Comparison of ENCODE assay signal across 15 mouse cellular contexts in the genomic region with DNA sequence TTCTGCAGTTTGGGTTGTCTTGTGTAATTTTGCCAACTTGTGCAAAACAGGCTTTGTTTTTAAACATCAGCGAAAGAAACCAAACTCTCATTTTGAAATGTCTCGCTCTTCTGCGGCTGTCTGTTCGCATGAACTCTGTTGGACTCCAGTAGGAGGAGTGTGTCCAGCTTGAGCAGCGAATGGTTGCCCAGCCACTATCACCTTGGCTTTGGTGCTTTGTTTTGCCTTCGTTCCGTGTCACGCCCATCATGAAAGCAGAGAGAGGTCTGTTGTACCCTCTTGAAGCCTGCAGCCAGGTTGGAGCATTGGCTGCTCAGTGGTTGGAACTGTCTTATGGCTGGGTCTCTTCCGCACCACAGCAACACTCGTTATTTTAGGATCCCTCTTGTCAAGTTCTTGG. TPM values are rescaled to one million over a fixed set of nuclear protein-coding genes. Genes with fewer than 3 reads are reported as not detected.
A peak's percentile ranks its signal among the peaks of the same experiment; 100 is the strongest.
DNase-seq lines count a peak whose midpoint lies in the region; ATAC-seq and TF ChIP-seq lines count a peak whose summit lies in the region.
"Had no signal": no experiment of that assay in that cellular context is flagged by ENCODE, and none has a peak within 500 bp of the region (broad histone marks: within the 10 kb centered on the region; RNA-seq: fewer than 3 reads in every experiment).

No protein-coding gene starts in this region.

- no peak overlapping the region for H3K4me3 ChIP-seq in gastrocnemius, adult 2 months
- H3K4me3 ChIP-seq in heart, embryonic 11.5 days (ENCODE audit: low read depth, low read length) = no peak overlapping the region
- H3K4me3 ChIP-seq in midbrain, embryonic 10.5 days = no peak overlapping the region
- no peak overlapping the region for H3K4me3 ChIP-seq in midbrain, embryonic 15.5 days
- no peak overlapping the region for H3K4me3 ChIP-seq in heart, embryonic 13.5 days
- no peak overlapping the region for H3K4me3 ChIP-seq in forebrain, embryonic 14.5 days (ENCODE audit: low read depth, low read length)
- H3K4me3 ChIP-seq: embryonic facial prominence, embryonic 13.5 days; heart, embryonic 15.5 days; hindbrain, embryonic 12.5 days; limb, embryonic 13.5 days; liver, embryonic 13.5 days; megakaryocyte, embryonic 14.5 days had no signal

- intact Hi-C loops in gastrocnemius, adult 2 months (cut with DNase I) = loop anchor here (5.0 kb wide), 4 partner anchors 37 to 557 kb away; no protein-coding TSS in a partner anchor

- peaks cover 6% of the 10 kb centered on the region; the same call in 1 of the 2 replicates for H3K36me3 ChIP-seq in heart, embryonic 11.5 days (ENCODE audit: control insufficient read depth, insufficient read depth, low read length)
- H3K36me3 ChIP-seq in midbrain, embryonic 10.5 days = peaks cover 82% of the 10 kb centered on the region
- no peaks in the 10 kb centered on the region; the same call in 1 of the 2 replicates for H3K36me3 ChIP-seq in midbrain, embryonic 15.5 days (replicated peaks)
- H3K36me3 ChIP-seq in heart, embryonic 13.5 days = peaks cover 76% of the 10 kb centered on the region
- peaks cover 54% of the 10 kb centered on the region for H3K36me3 ChIP-seq in forebrain, embryonic 14.5 days (ENCODE audit: control insufficient read depth, insufficient read depth, low read length)

- 90% methylated on average over 10 of the region's 10 CpGs for WGBS in heart, embryonic 11.5 days (ENCODE audit: insufficient replicate concordance)
- WGBS in midbrain, embryonic 10.5 days = 91% methylated on average over 10 of the region's 10 CpGs
- WGBS in midbrain, embryonic 15.5 days = 94% methylated on average over 10 of the region's 10 CpGs
- WGBS in heart, embryonic 13.5 days = 84% methylated on average over 10 of the region's 10 CpGs
- WGBS in forebrain, embryonic 14.5 days = 91% methylated on average over 10 of the region's 10 CpGs

- no peak overlapping the region for H3K9ac ChIP-seq in heart, embryonic 11.5 days (ENCODE audit: low read depth, low read length)
- no peak overlapping the region for H3K9ac ChIP-seq in midbrain, embryonic 15.5 days
- no peak overlapping the region for H3K9ac ChIP-seq in heart, embryonic 13.5 days
- H3K9ac ChIP-seq in forebrain, embryonic 14.5 days (ENCODE audit: low read length) = no peak overlapping the region
- H3K9ac ChIP-seq: embryonic facial prominence, embryonic 13.5 days; heart, embryonic 15.5 days; hindbrain, embryonic 12.5 days; limb, embryonic 13.5 days; liver, embryonic 13.5 days had no signal

- ATAC-seq in heart, embryonic 11.5 days (replicated peaks; ENCODE audit: insufficient number of reproducible peaks, low FRiP score, low TSS enrichment) = no peak
- ATAC-seq in midbrain, embryonic 15.5 days (replicated peaks) = no peak
- ATAC-seq in heart, embryonic 13.5 days (ENCODE audit: extremely low read depth, insufficient number of reproducible peaks, low FRiP score, low TSS enrichment) = no peak
- no peak for ATAC-seq in forebrain, embryonic 14.5 days

- DNase-seq in gastrocnemius, adult 2 months = no peak
- no peak for DNase-seq in gastrocnemius, postnatal 4 days (ENCODE audit: low spot score in 2 of 2)
- DNase-seq in heart, postnatal 4 days = no peak
- no peak for DNase-seq in midbrain, embryonic 10.5 days (ENCODE audit: low spot score)
- no peak for DNase-seq in forebrain, embryonic 14.5 days (ENCODE audit: low spot score)
- DNase-seq: layer of hippocampus, adult 9-11 months; liver, embryonic 13.5 days had no signal

- H3K4me1 ChIP-seq in heart, embryonic 11.5 days (ENCODE audit: control insufficient read depth, insufficient read depth, low read length) = peaks cover 18% of the 10 kb centered on the region
- peaks cover 17% of the 10 kb centered on the region for H3K4me1 ChIP-seq in midbrain, embryonic 10.5 days
- peaks cover 18% of the 10 kb centered on the region for H3K4me1 ChIP-seq in midbrain, embryonic 15.5 days
- H3K4me1 ChIP-seq in heart, embryonic 13.5 days = peaks cover 34% of the 10 kb centered on the region
- peaks cover 11% of the 10 kb centered on the region for H3K4me1 ChIP-seq in forebrain, embryonic 14.5 days (ENCODE audit: control insufficient read depth, insufficient read depth, low read length)

- H3K27ac ChIP-seq in gastrocnemius, adult 2 months = peak overlapping the region; percentile 70; the same call in 1 of the 2 replicates
- peak overlapping the region; percentile 37; the same call in 1 of the 2 replicates for H3K27ac ChIP-seq in heart, embryonic 11.5 days (ENCODE audit: low read depth, low read length)
- H3K27ac ChIP-seq in midbrain, embryonic 10.5 days (replicated peaks) = peak overlapping the region; percentile 55
- H3K27ac ChIP-seq in midbrain, embryonic 15.5 days = no peak overlapping the region
- H3K27ac ChIP-seq in heart, embryonic 13.5 days (replicated peaks) = peak overlapping the region; percentile 59; the same call in 1 of the 2 replicates
- no peak overlapping the region for H3K27ac ChIP-seq in forebrain, embryonic 14.5 days (ENCODE audit: low read depth, low read length)
- H3K27ac ChIP-seq: embryonic facial prominence, embryonic 13.5 days; hindbrain, embryonic 12.5 days; limb, embryonic 13.5 days; liver, embryonic 13.5 days had no signal

- no peak for TF ChIP-seq CTCF in gastrocnemius, adult 2 months (IDR thresholded peaks at IDR 0.05)

- no peaks in the 10 kb centered on the region for H3K9me3 ChIP-seq in heart, embryonic 11.5 days (replicated peaks; ENCODE audit: control insufficient read depth, low read length)
- H3K9me3 ChIP-seq in midbrain, embryonic 10.5 days (replicated peaks) = no peaks in the 10 kb centered on the region
- no peaks in the 10 kb centered on the region for H3K9me3 ChIP-seq in midbrain, embryonic 15.5 days
- no peaks in the 10 kb centered on the region for H3K9me3 ChIP-seq in heart, embryonic 13.5 days
- no peaks in the 10 kb centered on the region for H3K9me3 ChIP-seq in forebrain, embryonic 14.5 days (replicated peaks; ENCODE audit: control insufficient read depth, low read length)
- H3K9me3 ChIP-seq: embryonic facial prominence, embryonic 13.5 days; heart, embryonic 15.5 days; hindbrain, embryonic 12.5 days; limb, embryonic 13.5 days; liver, embryonic 13.5 days; megakaryocyte, embryonic 14.5 days had no signal

- H3K27me3 ChIP-seq in heart, embryonic 11.5 days (ENCODE audit: control insufficient read depth, insufficient read depth, low read length) = no peaks in the 10 kb centered on the region
- H3K27me3 ChIP-seq in midbrain, embryonic 10.5 days (ENCODE audit: low read depth, poor library complexity, severe bottlenecking) = no peaks in the 10 kb centered on the region
- no peaks in the 10 kb centered on the region for H3K27me3 ChIP-seq in midbrain, embryonic 15.5 days (replicated peaks)
- no peaks in the 10 kb centered on the region for H3K27me3 ChIP-seq in heart, embryonic 13.5 days (replicated peaks)
- no peaks in the 10 kb centered on the region for H3K27me3 ChIP-seq in forebrain, embryonic 14.5 days (replicated peaks; ENCODE audit: control insufficient read depth, insufficient read depth, low read length)
- H3K27me3 ChIP-seq: embryonic facial prominence, embryonic 13.5 days; heart, embryonic 15.5 days; hindbrain, embryonic 12.5 days; limb, embryonic 13.5 days; liver, embryonic 13.5 days; megakaryocyte, embryonic 14.5 days had no signal

- H3K4me2 ChIP-seq in heart, embryonic 11.5 days = no peak overlapping the region
- no peak overlapping the region for H3K4me2 ChIP-seq in midbrain, embryonic 15.5 days
- H3K4me2 ChIP-seq in heart, embryonic 13.5 days = no peak overlapping the region
- H3K4me2 ChIP-seq in forebrain, embryonic 14.5 days (ENCODE audit: low read length) = no peak overlapping the region
- H3K4me2 ChIP-seq: embryonic facial prominence, embryonic 13.5 days; heart, embryonic 15.5 days; hindbrain, embryonic 12.5 days; limb, embryonic 13.5 days; liver, embryonic 13.5 days had no signal

RNA-seq across cellular contexts. Expression of gene Jade1, which starts 43.7 kb away (rescaled TPM):
- 10 to 100 TPM; 17.5 to 24.2 TPM for total RNA-seq in gastrocnemius, adult 2 months (2021)
- 10 to 100 TPM; 36.6 to 37.3 TPM for total RNA-seq in gastrocnemius, postnatal 4 days (2021)
- polyA plus RNA-seq in heart, embryonic 11.5 days (2014; fragmentation: Nextera tagmentation; extraction: Ambion mirVana) = 12.0 and 13.8 TPM in 2 replicates
- total RNA-seq in heart, postnatal 4 days (2021) = 10 to 100 TPM; 37.8 to 43.5 TPM
- 17.7 and 17.9 TPM in 2 replicates for polyA plus RNA-seq in midbrain, embryonic 10.5 days (2016; fragmentation: Nextera tagmentation; extraction: Ambion mirVana)
- 13.8 and 14.0 TPM in 2 replicates for polyA plus RNA-seq in midbrain, embryonic 15.5 days (2015; fragmentation: Nextera tagmentation; extraction: Ambion mirVana)
- 12.4 and 13.5 TPM in 2 replicates for polyA plus RNA-seq in heart, embryonic 13.5 days (2015; fragmentation: Nextera tagmentation; extraction: Ambion mirVana)
- 11.9 and 14.5 TPM in 2 replicates for polyA plus RNA-seq in forebrain, embryonic 14.5 days (2014; fragmentation: Nextera tagmentation; extraction: Ambion mirVana)

Comparison
In these comparisons a context has a peak if more than half of its experiments do, and no peak if none do; other contexts are left out.
1. H3K27ac ChIP-seq: peak in gastrocnemius, adult 2 months (single experiment), heart, embryonic 11.5 days (single experiment), midbrain, embryonic 10.5 days (single experiment) and heart, embryonic 13.5 days (single experiment); none in midbrain, embryonic 15.5 days (single experiment) and forebrain, embryonic 14.5 days (single experiment).